Mouse (Mus musculus) kidney, adult 2 months (tissue): ENCODE results near the gene Fbxo24. TPM values are rescaled to one million over a fixed set of nuclear protein-coding genes. Genes with fewer than 3 reads are reported as not detected.

ENCODE experiments used
- DNase-seq: peaks from one replicate; pipeline ENCODE4 v3.0.0; 2021
- H3K27ac ChIP-seq: fragments of 200-500 bp; 2 replicates; pipeline ENCODE4 v1.5.1; 2012; ENCODE audit warnings: low read depth, low read length, control low read depth, inconsistent platforms; ENCODE audit not compliant: insufficient read depth
- H3K27me3 ChIP-seq: fragments of 200-500 bp; replicated peaks from 2 replicates; pipeline ENCODE4 v1.6.1; 2012; ENCODE audit warnings: mild to moderate bottlenecking, moderate library complexity, low read length, inconsistent platforms; ENCODE audit not compliant: control insufficient read depth, insufficient read depth
- H3K36me3 ChIP-seq: fragments of 200-500 bp; 2 replicates; pipeline ENCODE4 v1.6.1; 2012; ENCODE audit warnings: mild to moderate bottlenecking, moderate library complexity, low read length, inconsistent platforms; ENCODE audit not compliant: control insufficient read depth, insufficient read depth
- H3K4me1 ChIP-seq: fragments of 200-500 bp; 2 replicates; pipeline ENCODE4 v1.6.1; 2011; ENCODE audit warnings: low read length; ENCODE audit not compliant: control insufficient read depth, insufficient read depth
- H3K4me3 ChIP-seq: fragments of 200-500 bp; 2 replicates; pipeline ENCODE4 v1.5.1; 2011; ENCODE audit warnings: mild to moderate bottlenecking, low read depth, low read length, control low read depth; ENCODE audit not compliant: insufficient read depth
- CTCF ChIP-seq: fragments of 200-500 bp; conservative IDR thresholded peaks from 2 replicates; pipeline ENCODE4 v1.5.1; 2011; ENCODE audit warnings: low read depth, mild to moderate bottlenecking, control low read depth, low read length, moderate library complexity, mixed read lengths; ENCODE audit not compliant: insufficient read depth, insufficient read length
- POLR2A ChIP-seq: fragments of 200-500 bp; IDR thresholded peaks from one replicate; pipeline ENCODE4 v1.6.1; 2011; ENCODE audit warnings: low read depth, low read length, control low read depth
- WGBS: fragments of 180-500 bp; shearing (Covaris S2); methylation state at CpG from one replicate; pipeline ENCODE4 v1.1.7; 2018; 5-methylcytosine and 5-hydroxymethylcytosine counted together
- polyA plus RNA-seq: library from polyadenylated mRNA; depleted of rRNA; stranded (reverse); fragments of >200 nt; gene quantifications from 2 replicates; pipeline ENCODE4 v1.2.3, GENCODE M21; 2012

The Fbxo24 gene
- polyA plus RNA-seq, 1 experiment: 0.20 TPM

DNA sequence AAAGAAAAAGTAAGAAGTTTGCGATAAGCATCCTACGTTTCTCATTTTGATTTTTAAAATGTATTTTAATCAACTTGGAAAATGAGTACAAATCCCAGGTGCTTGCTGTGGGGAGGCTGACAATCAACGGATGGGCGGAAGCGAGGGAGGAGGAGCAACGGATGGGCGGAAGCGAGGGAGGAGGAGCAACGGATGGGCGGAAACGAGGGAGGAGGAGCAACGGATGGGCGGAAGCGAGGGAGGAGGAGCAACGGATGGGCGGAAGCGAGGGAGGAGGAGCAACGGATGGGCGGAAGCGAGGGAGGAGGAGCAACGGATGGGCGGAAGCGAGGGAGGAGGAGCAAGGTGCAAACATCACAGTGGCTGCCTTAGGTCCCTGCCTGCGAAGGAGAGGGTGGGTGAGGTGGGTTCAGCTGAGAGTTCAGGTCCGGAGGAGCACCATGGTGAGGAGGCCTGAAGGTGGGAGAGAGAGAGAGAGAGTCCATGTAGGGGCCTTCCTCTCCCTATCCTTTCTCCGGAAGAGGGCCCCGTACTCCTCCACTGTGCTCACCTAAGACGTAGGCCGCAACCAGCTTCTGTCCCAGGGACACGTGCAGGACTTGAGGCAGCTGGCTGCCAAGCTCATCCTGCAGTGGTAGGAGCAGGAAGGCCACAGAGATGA is 32.1 kb downstream of the Fbxo24 start:
- H3K27me3 ChIP-seq: no peaks in the 10 kb centered on the region
- TF ChIP-seq CTCF (no peak), POLR2A (no peak)
- no peaks in the 10 kb centered on the region for H3K36me3 ChIP-seq
- peak overlapping the region; percentile 16; the same call in 1 of the 2 replicates for H3K27ac ChIP-seq
- H3K4me1 ChIP-seq: peaks cover 5% of the 10 kb centered on the region; the same call in 1 of the 2 replicates
- H3K4me3 ChIP-seq: peak overlapping the region; percentile 18; the same call in 1 of the 2 replicates
- DNase-seq: no peak
- 53% methylated on average over 29 of the region's 30 CpGs for WGBS

DNA sequence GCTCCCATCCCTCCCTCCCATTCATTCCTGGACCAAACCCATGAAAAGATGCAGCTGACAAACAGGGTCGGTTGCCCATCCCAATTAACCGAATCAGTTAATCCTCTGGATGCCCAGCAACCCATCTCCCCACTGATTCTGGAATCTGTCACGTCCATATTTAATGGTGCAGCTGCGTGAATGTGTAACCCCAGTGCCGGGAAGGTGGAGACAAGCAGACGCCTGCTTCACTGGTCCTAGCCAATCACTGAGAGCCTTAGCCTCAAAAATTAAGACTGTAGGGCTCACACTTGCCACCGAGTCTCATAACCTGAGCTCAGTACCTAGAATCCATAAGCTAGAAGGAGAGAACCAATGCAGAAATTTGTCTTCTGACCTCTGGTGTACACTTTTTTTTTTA is 32.9 kb downstream of the Fbxo24 start:
- Histone ChIP-seq H3K4me3 (no peak overlapping the region), H3K36me3 (no peaks in the 10 kb centered on the region), H3K4me1 (peaks cover 5% of the 10 kb centered on the region; the same call in 1 of the 2 replicates), H3K27me3 (no peaks in the 10 kb centered on the region), H3K27ac (no peak overlapping the region)
- no peak for TF ChIP-seq POLR2A
- TF ChIP-seq CTCF: no peak
- 87% methylated on average over 7 of the region's 7 CpGs for WGBS
- no peak for DNase-seq

DNA sequence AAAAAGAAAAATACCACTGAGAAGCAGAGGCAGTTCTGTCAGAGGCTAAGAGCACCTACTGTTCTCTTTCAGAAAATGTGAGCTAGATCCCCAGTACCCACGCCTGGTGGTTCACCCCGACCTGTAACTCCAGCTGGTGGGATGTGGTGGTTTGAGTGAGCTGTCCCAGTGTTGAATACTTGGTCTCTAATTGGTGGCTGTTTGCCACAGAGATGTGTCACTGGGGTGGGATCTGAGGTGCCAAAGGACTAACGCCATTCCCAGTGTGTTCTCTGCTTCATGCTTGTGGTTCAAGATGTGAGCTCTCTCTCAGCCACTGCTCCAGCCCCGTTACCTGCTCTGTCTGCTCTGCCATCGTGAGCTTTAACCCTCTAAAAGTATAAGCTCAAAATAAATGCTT is 38.3 kb downstream of the Fbxo24 start:
- no peak for DNase-seq
- Histone ChIP-seq H3K27ac (no peak overlapping the region), H3K27me3 (no peaks in the 10 kb centered on the region), H3K36me3 (no peaks in the 10 kb centered on the region), H3K4me1 (no peaks in the 10 kb centered on the region), H3K4me3 (no peak overlapping the region)
- 81% methylated on average over 5 of the region's 5 CpGs for WGBS
- TF ChIP-seq POLR2A (no peak), CTCF (no peak)

DNA sequence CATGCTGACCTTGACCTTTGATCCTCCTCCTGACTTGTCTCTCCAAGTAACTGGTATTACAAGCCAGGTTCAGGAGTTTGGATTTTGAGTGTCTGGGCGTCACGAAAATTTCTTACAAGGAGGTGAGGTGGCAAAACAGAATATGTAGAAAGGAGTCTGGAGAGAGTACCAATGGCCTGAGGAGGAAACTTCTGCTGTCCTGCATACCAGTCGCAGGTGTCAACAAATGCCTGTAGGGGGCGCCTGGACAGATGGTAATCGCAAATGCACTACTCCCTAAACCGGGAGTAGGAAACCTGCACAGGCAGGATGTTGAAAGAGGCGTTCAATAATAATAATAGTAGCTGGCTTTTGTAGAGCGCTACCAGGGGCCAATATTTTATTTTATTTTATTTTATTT is 43.8 kb downstream of the Fbxo24 start:
- WGBS: 27% methylated on average over 8 of the region's 8 CpGs
- no peak overlapping the region for H3K4me3 ChIP-seq
- H3K36me3 ChIP-seq: no peaks in the 10 kb centered on the region
- no peaks in the 10 kb centered on the region for H3K4me1 ChIP-seq
- peak; percentile 81 for DNase-seq
- H3K27me3 ChIP-seq: no peaks in the 10 kb centered on the region
- no peak overlapping the region for H3K27ac ChIP-seq
- TF ChIP-seq CTCF (peak; percentile 67), POLR2A (no peak)

DNA sequence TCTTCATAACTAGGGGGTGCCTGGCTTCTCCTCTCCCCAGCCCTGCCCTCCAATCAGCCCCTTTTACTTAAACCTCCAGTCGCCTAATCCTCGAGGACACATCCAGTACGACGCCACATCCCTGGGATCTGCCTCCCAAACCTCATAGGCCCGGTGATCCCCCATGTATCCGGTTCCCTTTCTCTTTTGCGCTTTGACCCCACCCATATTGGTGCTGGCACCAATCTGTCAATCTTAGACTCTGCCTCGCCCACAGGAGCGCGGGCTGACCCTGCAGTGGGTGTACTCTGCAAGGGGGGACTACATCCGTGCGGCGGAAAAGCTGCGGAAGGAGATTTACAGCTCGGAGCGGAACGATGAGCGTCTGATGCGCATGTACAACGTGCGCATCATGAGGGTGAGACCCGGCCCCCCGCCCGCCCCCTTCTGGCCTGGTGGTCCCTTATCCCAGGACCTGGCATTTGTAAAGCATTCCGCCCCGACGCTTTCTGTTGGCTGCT is 45.1 kb downstream of the Fbxo24 start:
- peak overlapping the region; percentile 29; the same call in 1 of the 2 replicates for H3K4me3 ChIP-seq
- no peaks in the 10 kb centered on the region for H3K27me3 ChIP-seq
- H3K36me3 ChIP-seq: no peaks in the 10 kb centered on the region
- WGBS: 13% methylated on average over 27 of the region's 27 CpGs
- H3K4me1 ChIP-seq: no peaks in the 10 kb centered on the region
- TF ChIP-seq POLR2A (no peak), CTCF (no peak)
- H3K27ac ChIP-seq: no peak overlapping the region
- DNase-seq: no peak

DNA sequence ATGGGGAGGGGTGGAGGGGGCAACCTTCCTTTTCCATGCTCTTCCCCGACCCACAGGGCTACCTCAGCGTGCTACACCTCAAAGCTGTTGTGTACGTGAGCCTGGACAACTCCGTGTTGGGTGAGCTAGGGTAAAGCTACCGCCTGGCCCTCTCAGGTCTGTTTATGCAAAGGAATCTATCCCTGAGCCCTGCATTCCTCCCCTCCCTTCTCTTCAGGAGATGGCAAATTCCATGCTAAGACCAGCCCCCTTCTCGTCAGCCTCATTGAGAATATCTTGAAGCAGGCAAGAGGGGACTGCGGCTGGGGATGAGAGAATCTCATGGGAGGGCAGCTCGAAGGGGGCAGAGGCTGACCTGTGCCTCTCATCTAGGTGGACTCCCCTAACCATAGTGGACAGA is 46.1 kb downstream of the Fbxo24 start:
- no peaks in the 10 kb centered on the region for H3K36me3 ChIP-seq
- 48% methylated on average over 8 of the region's 8 CpGs for WGBS
- no peak for DNase-seq
- H3K27ac ChIP-seq: no peak overlapping the region
- H3K27me3 ChIP-seq: no peaks in the 10 kb centered on the region
- H3K4me3 ChIP-seq: no peak overlapping the region
- H3K4me1 ChIP-seq: no peaks in the 10 kb centered on the region
- TF ChIP-seq CTCF (no peak), POLR2A (no peak)

DNA sequence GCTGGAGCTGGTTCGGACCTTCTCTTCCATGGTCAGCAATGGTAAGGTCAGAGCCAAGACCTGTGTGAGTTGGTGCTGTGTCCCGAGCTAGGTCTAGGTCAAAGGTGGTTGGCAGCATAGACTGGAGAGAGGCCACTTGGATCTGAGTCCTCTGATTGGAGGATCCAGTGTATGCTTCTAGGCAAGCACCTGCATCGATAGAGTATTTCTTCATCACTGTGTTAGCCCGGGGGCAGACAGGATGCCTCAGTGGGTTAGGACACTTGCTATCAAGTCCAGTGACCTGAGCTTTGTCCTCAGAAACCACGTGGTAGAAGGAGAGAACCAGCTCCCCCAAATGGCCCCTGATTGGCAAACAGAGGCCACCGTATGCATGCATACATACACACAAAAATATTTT is 48.6 kb downstream of the Fbxo24 start:
- Histone ChIP-seq H3K27ac (no peak overlapping the region), H3K36me3 (no peaks in the 10 kb centered on the region), H3K4me3 (no peak overlapping the region), H3K4me1 (no peaks in the 10 kb centered on the region), H3K27me3 (no peaks in the 10 kb centered on the region)
- no peak for TF ChIP-seq CTCF
- no peak for TF ChIP-seq POLR2A
- no peak for DNase-seq
- WGBS: 76% methylated on average over 6 of the region's 6 CpGs
